Mouse (Mus musculus) cortical plate, adult 2 months (tissue): ENCODE results near the gene Epha1.

Experiments used
- CTCF ChIP-seq: fragments of 200-500 bp; IDR thresholded peaks from 2 replicates; pipeline ENCODE4 v1.5.1; 2011; ENCODE audit warnings: mild to moderate bottlenecking, control low read depth, low read length; ENCODE audit not compliant: insufficient read depth; ENCODE audit errors: extremely low read depth
- POLR2A ChIP-seq: fragments of 200-500 bp; IDR thresholded peaks from 2 replicates; pipeline ENCODE4 v1.6.1; 2011; ENCODE audit warnings: mild to moderate bottlenecking, low read length, control low read depth; ENCODE audit not compliant: insufficient read depth; ENCODE audit errors: extremely low read depth

DNA sequence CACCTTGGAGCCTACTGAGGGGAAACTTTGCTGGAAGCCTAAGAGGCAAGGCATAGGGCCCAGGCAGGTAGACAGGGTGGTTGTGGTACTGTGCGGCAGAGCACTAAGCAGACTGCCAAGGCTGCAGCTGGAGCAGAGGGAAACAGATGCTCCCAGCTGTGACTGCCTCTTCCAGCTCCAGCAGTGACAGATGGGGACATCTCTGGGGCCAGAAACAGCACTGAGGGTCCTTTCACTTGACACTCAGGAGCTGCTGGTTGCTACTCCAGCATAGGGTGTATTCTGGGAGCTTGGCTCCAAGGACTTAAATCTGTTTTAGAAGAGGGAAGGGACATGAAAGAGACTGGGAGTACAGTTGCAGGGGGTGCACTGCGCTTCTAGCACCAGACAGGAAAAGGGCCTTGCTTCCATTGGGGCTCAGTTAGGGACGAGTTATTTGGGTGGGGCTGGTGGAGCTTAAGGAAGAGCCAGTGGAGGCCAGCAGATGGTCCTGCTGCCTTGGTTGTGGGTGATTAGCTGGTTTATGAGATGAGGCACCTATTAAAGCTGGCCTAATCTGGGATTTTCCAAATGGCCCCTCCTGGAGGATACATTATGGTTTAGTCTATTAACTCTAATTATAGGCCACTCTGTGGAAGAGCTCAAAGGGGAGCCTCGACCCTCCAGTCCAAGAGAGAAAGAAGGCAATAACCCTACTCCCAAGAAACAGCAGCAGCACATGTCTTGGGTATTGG is 2.3 kb downstream of the Epha1 start:
- TF ChIP-seq CTCF (no peak), POLR2A (no peak)
